Mouse (Mus musculus): ENCODE results near the gene Car8. TPM values are rescaled to one million over a fixed set of nuclear protein-coding genes. Genes with fewer than 3 reads are reported as not detected.
"Not testable (repeated sequence)": the region's sequence is repeated elsewhere in the genome, so short reads cannot be mapped to it uniquely, and the experiment has no call there.

The Car8 gene
- total RNA-seq, 2 experiments from 2014 or later, result 5.7 to 6.0 TPM

DNA sequence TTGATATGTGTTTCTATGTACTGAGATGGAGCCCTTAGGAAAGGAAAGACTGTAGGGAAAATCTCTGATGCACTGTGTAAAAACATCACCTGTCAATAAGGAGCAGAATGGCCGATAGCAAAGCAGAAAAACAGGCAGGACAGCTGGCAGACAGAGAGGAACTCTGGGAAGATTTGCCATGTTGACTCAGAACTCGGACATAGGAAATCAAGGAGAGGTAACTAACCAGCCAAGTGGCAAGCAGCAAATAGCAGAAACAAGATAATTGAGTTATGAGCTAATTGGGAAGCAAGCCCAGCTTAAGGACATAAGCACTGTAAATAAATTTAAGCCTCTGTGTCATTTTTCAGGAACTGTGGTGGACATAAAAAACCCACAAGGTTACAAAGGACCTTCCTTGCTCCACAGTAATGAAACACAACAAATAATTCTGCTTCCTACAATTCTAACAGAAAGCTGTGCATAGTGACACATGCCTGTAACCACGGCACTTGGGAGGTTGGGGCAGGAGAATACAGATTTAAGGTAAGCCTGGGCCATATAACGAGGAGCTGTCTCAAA is 33.7 kb downstream of the Car8 start:
- no peak for DNase-seq (ENCODE audit: low spot score in 2 of 2)

DNA sequence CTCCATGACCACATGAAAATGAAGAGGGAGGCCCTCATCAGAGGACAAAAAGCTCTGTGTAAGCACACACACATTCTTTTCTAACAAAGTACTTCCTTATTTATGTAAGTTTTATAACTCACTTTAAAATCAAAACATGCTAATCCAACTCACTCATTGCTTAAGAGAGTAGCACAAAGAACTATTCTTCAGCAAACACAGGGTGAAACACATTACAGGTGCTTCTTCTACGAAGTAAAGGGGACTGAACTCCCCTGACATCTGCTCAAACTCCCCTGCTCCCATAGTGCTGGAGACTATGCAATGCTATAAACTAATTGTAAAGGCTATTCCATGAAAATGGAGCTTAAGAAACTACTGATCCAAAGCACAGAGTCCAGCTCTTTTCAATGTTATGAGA is 35.5 kb downstream of the Car8 start:
- no peak for DNase-seq (ENCODE audit: low spot score in 2 of 2)

DNA sequence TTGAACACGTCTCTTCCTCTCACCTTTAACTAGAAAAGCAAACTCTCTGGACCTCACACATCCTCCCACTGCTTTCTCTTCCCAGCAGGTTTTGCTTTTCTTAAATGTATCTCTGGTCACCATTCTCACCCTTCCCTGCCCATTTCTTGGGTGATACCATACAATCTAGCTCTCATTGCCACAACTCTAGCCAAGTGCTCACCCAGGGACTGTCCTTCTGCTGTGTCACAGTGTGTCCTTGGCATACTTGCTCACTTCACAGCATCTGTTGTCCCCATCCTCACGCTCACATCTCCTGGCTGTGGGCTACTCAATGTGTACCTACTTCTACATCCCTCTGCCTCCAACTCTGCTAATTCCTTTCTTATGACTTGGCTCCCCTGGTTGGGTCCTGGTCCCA is 37.2 kb downstream of the Car8 start:
- no peak for DNase-seq (ENCODE audit: low spot score in 2 of 2)

DNA sequence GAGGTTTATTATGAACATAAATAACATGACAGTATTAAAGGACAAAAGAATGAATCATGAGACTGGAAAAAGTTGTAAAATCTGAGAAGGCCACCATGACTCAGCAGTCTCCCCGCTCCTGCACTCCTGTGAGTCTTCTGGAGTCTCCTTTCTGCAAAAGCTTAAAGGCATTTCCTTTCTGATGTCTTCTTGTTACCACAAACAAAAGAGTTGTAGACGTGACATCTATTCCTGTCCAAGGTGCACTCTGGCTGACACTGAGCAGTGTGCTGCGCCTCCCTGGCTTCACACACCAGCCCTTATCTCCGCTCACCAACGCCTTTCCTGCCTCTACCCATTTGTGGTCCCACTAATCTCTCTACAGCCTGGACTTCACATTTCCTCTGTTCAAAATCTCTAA is 38.8 kb downstream of the Car8 start:
- no peak for DNase-seq (ENCODE audit: low spot score in 2 of 2)

DNA sequence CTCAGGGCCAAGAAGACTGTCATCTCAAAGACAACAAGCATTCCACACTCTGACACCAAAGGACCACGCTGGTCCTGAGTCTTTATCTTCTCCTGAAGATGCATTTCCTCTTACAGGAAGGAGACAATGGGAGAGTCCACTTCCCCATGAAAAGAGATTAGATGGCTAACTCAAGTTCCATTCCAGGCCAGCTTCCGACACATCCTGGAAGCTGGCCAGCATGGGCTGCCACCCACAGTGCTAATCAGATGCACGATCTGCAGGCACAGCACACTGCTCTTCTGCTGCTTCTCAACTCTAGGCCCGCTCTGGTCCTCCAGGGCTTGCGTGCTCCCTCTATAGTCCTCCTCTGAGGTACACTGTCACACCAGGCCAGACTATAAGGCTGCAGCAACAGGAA is 40.8 kb downstream of the Car8 start:
- no peak for DNase-seq (ENCODE audit: low spot score in 2 of 2)

DNA sequence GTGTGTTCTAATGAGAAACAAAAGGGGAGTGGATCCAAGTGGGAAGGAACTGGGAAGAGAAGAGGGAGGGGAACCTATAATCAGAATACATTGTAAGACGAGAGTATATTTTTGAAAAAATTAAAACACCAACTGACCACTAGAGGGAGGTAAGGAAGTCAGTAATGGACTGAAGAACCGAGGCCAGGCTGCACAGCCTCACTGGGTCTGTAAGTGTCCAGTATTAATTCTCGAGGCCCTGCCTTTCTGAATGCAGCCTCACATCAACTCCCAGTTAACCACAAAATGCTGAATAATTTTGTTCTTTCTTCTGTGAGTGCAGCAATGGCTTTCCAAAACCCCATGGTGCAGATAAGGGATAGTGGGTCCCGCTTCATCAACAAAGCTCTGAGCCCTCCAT is 48.4 kb downstream of the Car8 start:
- DNase-seq (ENCODE audit: low spot score in 2 of 2), result no peak

DNA sequence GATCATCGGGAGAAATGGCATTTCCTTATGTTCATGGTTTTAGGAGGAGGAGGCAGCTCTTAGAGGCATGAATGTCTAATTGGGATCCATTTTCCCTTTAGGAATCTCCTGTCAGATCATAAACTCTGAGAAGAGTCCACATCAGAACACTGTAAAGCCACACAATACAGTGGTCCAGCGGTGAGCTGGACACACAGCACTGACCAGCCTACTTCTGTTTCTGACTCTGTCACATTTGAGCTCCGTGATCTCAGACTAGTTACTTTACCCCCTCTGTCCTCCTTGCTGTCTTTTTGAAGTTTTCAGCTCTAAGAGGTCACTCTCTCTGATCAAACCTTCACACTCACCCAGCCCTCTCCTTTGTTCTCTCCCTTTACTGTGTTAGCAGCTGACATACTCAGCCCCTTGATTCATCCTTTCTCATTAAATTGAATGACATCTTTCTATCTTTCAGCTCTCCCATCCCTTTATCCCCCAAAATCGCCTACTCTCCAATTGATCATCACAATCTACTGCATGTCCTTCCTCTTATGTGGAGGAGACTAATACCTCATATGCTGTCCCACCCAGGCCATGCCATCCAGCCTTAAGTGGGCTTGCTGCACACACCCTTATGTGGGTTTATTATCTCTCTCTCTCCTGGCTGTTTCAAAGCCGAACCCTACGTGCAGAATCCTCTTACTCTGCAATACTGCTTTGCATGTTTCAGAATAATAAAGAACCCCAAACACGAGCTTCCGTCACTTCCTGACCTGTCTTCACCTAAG is 51.7 kb downstream of the Car8 start:
- DNase-seq (ENCODE audit: low spot score in 2 of 2), result no peak

DNA sequence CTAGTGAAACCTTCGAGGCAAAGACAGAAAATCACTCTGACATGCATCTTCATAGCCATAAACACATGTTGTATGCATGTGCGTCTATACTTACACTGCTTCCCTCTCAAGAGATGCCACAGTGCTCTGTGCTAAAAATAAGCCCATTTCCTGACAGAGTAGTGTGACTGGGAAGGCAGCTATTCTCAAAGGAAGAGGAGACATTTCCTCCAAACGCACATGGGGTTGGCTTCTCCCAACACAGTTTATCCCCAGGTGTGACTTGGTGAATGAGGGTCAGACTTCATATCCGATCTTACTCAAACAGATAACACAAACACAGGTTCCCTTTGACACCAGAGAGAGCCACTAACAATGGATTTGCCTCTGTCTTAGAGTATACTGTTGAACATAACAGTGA is 58.3 kb downstream of the Car8 start:
- DNase-seq (ENCODE audit: low spot score in 2 of 2), result no peak

DNA sequence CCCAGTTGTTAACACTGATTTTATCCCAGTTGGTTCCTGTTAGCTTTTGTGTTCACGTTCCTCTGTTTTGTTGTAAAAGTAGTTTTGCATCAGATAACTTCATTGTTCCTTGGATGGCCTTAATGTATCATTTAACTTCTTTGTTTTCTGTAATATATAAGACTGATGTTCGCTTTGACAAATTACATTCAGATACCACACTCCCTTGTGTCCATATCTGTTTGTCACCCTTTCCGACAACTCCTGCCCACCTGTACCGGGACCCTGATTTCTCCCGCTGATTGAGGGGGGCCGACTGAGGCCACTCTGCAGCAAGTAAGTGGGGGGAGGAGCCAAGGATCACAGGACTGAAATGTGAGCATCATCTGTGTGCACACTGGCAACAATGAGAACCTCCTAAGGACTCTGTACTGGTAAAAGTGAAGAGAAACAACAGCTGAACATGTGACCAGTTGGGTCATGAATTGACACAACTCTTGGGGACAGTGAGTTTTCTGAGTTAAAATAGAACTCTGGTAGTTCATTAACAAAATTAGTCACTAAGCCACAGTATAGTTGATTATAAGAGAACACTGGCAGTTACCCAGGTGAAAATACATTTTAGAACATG is 84.1 kb downstream of the Car8 start:
- DNase-seq (ENCODE audit: low spot score in 2 of 2), result no peak

DNA sequence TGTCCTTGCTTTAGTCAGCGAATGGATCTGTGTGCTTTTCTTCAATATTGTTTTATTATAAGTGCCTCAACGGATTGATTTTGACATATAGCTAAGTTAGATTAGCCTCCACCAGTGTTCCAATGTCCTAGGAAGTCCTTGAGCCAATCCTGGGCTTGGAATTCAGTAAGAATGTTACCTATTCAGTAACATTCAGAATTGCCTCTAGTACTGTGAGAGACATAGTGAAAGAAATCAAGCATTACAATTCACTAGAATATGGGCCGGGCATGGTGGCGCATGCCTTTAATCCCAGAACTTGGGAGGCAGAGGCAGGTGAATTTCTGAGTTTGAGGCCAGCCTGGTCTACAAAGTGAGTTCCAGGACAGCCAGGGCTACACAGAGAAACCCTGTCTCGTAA is 84.9 kb downstream of the Car8 start:
- not testable (repeated sequence) for DNase-seq (ENCODE audit: low spot score in 2 of 2)

DNA sequence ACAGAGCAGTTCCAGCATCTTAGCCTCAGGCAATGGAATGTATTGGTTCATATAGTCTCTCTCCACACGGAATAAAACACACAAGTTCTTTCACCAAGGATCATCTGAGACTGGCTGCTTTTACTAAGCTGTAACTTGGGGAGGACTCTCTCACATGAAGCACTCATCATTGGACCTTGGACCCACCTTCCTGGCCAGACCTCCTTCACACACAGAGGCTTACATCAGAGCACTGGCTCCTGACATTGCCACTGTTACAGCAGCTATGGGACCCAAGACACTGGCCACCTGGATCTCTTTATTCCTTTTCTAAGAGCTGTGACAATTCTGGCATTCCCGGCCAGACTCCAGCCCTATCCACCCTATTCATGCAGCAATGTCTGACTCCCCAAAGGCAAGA is 101.4 kb downstream of the Car8 start:
- DNase-seq (ENCODE audit: low spot score in 2 of 2), result no peak

DNA sequence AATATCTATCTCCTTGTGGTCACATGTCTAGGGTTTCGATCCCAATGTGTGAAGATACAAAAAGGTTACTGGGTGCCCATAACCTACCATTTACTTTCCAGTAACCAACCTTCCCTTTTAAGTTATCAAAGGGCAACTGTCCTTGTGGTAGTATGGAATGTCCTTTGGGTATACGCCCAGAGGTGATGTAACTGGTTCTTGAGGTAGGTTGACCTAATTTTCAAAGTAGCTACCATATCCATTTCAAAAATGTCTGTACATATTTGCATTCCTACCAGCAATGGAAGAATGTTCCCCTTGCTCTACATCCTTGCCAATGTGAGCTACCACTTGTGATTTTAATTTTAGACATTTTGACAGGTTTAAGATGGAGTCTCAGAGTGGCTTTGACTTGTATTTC is 106.8 kb downstream of the Car8 start:
- no peak for DNase-seq (ENCODE audit: low spot score in 2 of 2)

DNA sequence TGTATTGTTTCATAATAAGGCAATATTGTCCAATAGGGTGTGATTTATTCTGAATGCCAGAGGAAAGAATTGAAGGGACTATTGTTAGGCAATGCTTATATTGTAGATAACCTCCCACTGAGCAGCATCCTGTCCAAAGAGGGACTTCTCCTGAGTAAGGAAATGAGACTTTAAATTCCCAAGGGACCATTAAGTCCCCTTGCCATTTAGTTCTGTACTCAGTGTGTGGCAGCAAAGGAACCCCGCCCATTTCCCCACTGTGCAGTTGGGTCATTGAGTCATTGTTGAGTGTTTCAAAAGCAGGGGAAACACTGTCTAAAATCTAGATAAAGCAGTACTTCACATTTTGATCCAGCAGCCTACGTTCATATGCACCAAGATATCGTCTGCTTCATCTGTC is 125.3 kb downstream of the Car8 start:
- no peak for DNase-seq (ENCODE audit: low spot score in 2 of 2)

DNA sequence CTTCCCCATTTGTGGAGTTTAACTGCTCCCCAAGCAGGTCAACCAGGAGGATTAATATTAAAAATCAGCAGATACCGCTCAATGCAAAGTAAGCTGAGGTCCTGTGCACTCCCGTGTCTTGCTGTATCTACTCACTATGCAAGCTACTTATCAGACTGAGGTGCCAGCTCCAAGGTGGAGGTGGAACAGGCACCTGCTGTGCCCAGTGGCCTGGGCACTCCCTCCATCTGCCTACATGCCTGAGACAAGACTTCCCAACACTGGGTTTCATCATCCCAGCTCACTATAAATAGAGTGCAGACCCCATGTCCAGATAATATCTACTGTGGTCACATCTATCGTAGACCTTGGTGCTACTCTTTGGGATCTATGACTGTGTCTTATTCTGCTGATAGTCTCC is 127.0 kb downstream of the Car8 start:
- DNase-seq (ENCODE audit: low spot score in 2 of 2), result no peak

DNA sequence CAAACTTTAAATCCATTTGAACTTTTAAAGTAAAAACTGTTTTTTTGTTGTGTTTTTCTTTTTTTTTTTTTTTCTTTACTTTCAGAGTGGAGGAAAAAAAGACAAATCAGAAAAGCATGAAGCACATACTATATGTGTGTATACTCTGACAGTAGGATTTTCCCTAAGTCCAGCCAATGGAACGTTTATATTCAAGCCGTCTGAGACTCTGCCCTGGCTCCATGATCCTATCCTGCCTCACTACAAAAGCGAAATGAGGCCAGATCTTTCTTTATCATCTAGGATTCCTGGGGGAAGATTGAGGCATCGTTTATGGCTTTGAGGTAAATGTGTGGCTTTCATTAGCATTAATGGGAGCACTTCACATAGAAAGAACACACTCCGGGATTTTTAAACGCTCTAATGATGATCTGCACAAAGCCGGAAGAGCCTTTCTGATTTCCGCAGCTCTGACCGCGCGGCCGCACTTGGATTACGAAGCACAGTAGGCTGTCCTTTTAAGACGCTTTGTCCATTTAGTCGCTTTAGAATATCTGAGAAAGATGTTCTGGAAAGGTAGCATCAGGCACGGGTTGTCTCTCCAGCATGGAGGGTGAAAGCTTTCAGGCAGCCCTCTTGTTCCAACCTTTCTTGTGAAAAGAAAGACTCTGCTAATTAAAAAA is 128.8 kb downstream of the Car8 start:
- DNase-seq (ENCODE audit: low spot score in 2 of 2), result no peak

DNA sequence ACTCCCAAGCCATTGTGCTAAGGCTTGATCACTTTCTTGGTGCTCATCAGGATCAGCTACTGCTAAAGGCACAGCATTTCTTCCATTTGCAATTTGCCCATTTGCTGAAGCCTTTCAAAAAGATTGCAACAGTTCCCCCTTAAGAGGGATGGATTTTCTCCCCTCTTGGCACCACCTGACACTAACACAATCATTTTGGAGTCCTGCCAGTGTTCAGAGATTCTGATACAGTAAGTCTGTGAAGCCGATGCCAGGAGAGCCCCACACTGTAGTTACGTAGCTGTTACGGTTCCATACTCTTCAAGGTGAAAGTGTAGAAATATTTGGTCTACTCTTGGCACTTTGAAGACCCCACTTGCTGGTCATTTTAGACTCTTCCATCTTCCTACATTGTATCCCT is 137.4 kb downstream of the Car8 start:
- no peak for DNase-seq (ENCODE audit: low spot score in 2 of 2)

DNA sequence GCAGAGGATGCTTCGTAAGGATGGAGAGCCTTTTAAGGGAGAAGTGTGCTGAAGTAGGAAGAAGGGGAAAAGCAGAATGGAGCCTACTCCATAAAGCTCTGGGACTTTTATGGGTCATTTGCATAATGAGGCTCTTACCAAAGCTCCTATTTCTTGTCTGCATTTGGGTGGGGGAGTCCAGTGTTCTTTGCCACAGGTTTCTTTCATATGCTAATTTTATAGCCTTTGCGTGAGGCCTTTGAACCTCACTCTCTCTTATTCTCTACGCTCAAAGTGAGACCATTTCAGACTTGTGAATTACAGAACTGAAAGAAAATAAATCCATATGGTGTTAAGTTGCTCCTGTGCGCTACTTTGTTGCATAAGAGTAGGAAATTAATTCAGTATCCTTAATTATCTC is 140.8 kb downstream of the Car8 start:
- no peak for DNase-seq (ENCODE audit: low spot score in 2 of 2)

DNA sequence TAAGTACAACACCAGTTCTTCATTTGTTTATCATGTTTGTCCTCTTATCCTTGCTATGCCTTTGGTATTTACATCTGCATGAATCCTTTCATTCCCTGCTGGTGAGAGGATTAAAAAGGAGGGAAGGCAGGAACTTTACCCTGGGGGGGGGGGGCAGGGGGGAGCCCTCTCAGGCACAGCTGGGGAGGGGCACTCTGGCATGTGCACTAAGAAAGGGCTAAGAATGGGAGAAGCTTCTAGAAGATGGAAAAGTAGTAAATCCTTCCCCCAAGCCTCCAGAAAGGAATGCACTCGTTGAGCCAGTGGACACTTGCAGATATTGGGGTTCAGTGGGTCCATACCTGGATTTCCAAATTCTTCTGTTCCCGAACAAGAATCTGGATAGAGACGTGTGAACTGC is 141.2 kb downstream of the Car8 start:
- DNase-seq (ENCODE audit: low spot score in 2 of 2), result no peak

DNA sequence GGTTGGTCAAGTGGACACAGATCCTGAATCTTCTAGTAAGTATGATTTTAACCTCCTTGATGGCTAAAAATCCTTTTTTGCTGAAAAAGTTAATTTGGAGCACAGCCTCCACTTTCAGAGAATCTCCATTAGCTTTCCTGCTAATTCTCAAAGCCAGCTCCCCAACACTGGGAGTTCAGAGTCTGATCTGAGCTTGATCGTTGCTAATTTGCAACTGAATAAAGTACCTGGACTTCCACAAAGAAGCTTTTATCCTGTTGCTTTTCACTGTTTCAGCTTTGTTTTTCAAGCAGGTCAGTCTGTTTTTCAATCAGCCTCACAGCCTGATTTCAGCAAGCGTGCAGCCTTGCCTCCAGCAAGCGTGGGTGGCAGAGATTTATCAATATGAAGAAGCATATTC is 145.3 kb downstream of the Car8 start:
- not testable (repeated sequence) for DNase-seq (ENCODE audit: low spot score in 2 of 2)
